Mouse (Mus musculus): ENCODE data around the gene Tbcc.
A peak's percentile ranks its signal among the peaks of the same experiment; 100 is the strongest.

Tbcc gene

GRCm38 (mm10) chr17:46870204-46870798 lies 20.2 kb upstream of the Tbcc start:
- no peak for DNase-seq (ENCODE audit: low read depth)

- DNase-seq (ENCODE audit: low read depth): no peak
Measured at GRCm38 (mm10) chr17:46870913-46871312, 19.6 kb upstream of the Tbcc start.

GRCm38 (mm10) chr17:46872806-46873205 lies 17.7 kb upstream of the Tbcc start:
- DNase-seq (ENCODE audit: low read depth): no peak

- DNase-seq (ENCODE audit: low read depth): peak; percentile 79
Measured at GRCm38 (mm10) chr17:46874133-46874532, 16.4 kb upstream of the Tbcc start.

GRCm38 (mm10) chr17:46875626-46876025 lies 14.9 kb upstream of the Tbcc start:
- DNase-seq (ENCODE audit: low read depth): no peak

- peak; percentile 89 for DNase-seq (ENCODE audit: low read depth)
Measured at GRCm38 (mm10) chr17:46876371-46876950, 14.0 kb upstream of the Tbcc start.

GRCm38 (mm10) chr17:46877061-46877460 lies 13.4 kb upstream of the Tbcc start:
- no peak for DNase-seq (ENCODE audit: low read depth)

GRCm38 (mm10) chr17:46879841-46880311 lies 10.6 kb upstream of the Tbcc start:
- peak; percentile 81 for DNase-seq (ENCODE audit: low read depth)

GRCm38 (mm10) chr17:46880322-46880721 lies 10.2 kb upstream of the Tbcc start:
- DNase-seq (ENCODE audit: low read depth): peak; percentile 34

GRCm38 (mm10) chr17:46881728-46882127 lies 8.8 kb upstream of the Tbcc start:
- no peak for DNase-seq (ENCODE audit: low read depth)

- DNase-seq (ENCODE audit: low read depth): no peak
Measured at GRCm38 (mm10) chr17:46883107-46883506, 7.4 kb upstream of the Tbcc start.

- no peak for DNase-seq (ENCODE audit: low read depth)
Measured at GRCm38 (mm10) chr17:46884766-46885165, 5.7 kb upstream of the Tbcc start.

GRCm38 (mm10) chr17:46885218-46885909 lies 5.1 kb upstream of the Tbcc start:
- no peak for DNase-seq (ENCODE audit: low read depth)

- no peak for DNase-seq (ENCODE audit: low read depth)
Measured at GRCm38 (mm10) chr17:46885910-46886643, 4.4 kb upstream of the Tbcc start.

GRCm38 (mm10) chr17:46888511-46889212 lies 1.8 kb upstream of the Tbcc start:
- DNase-seq (ENCODE audit: low read depth): peak; percentile 81

GRCm38 (mm10) chr17:46889450-46890084 lies 917 bp upstream of the Tbcc start:
- DNase-seq (ENCODE audit: low read depth): peak; percentile 91

- DNase-seq (ENCODE audit: low read depth): peak; percentile 36
Measured at GRCm38 (mm10) chr17:46890843-46891594, 535 bp downstream of the Tbcc start.

GRCm38 (mm10) chr17:46895426-46895825 lies 4.9 kb downstream of the Tbcc start:
- no peak for DNase-seq (ENCODE audit: low read depth)

- no peak for DNase-seq (ENCODE audit: low read depth)
Measured at GRCm38 (mm10) chr17:46897221-46897950, 6.9 kb downstream of the Tbcc start.

- no peak for DNase-seq (ENCODE audit: low read depth)
Measured at GRCm38 (mm10) chr17:46900941-46901340, 10.5 kb downstream of the Tbcc start.
